Mouse (Mus musculus) hematopoietic stem cell, adult 5-6 weeks (primary cell): Measurements from ENCODE around the gene Tcf20. TPM values are rescaled to one million over a fixed set of nuclear protein-coding genes. Genes with fewer than 3 reads are reported as not detected.

ENCODE experiments used
- ATAC-seq, 2 experiments: fragments of 125-278 bp in 1 of 2; replicated peaks in 1 of 2; 2 replicates each; pipeline ENCODE4 v1.8.0; 2016 to 2017; ENCODE audit warnings: inconsistent platforms in 2 of 2, mild to moderate bottlenecking in 2 of 2, moderate number of reproducible peaks in 2 of 2, low read depth in 1 of 2, moderate TSS enrichment in 1 of 2; ENCODE audit not compliant: low FRiP score in 2 of 2, poor library complexity in 2 of 2, severe bottlenecking in 2 of 2, insufficient read depth in 1 of 2, low TSS enrichment in 1 of 2
- total RNA-seq: library from RNA; stranded (forward); fragments of 172-1452, 232-1000 nt; gene quantifications from 2 replicates; pipeline ENCODE4 v1.2.3, GENCODE M21; 2017

The Tcf20 gene
- total RNA-seq, 1 experiment from 2014 or later, result 129 TPM

DNA sequence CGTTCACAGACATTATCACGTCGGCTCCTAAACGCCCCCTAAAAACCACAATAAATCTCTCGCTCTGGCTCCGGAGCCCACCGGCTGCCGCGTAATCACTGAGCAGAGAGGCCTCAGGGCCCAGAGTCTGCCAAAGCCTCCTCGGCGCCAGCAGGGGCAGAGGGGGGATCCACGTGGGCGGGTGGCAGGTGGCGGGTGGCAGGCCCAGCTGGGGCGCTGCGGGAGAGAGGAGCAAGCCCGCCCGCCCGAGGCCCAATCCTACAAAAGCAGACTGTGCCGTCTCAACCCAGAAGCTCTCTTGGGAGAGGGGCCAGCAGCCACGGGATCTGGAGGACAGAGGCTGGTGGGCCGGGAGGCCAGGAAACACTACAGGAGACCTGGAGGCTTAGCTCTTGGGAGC, 19.2 kb downstream of the Tcf20 start:
- ATAC-seq, result no peak

DNA sequence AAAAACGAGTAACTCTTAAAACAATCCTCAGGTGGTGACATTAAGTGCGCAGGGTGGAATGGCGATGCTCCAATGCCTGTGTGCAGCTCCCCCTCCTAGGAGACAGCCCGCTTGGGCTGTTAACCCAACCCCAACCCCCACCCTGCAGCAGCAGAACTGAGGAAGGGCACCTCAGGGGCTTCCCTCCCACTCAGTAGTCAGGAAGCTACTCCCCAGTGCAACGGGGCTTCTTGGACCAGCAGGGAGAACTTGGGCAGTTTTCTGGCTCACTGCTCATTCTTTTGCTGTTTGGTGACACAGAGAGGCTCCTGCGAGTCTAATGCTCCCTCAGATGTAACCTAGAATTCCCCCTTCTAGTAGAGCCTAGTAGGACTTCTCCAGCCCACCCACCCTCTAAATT, 19.7 kb downstream of the Tcf20 start:
- no peak for ATAC-seq

DNA sequence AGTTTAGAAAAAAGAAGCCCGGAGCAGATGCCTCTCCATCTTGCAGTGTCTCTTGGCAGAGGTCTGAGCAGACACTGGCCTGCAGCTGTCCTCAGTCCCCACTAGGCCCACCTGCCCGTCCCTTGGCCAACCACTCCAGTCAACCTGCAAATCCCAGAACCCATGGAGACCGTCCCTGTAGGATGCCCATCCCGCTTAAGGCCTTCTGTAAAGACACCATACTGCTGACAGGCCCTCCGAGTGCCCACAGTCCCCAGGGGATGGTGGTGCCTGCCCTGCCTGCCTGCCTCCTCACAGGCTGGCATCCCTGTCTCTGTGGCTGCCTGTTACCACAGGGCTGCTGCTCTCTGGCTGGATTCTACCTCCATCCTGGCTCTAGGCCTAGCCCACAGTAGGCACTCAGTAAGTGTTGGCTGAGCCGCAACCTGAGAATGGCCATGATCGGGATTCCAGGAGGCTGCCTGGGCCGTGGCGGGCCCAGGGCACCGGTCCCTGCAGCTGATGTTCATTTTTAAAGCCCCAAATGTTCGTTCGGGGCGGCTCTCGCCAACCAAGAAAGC, 23.3 kb downstream of the Tcf20 start:
- no peak for ATAC-seq

DNA sequence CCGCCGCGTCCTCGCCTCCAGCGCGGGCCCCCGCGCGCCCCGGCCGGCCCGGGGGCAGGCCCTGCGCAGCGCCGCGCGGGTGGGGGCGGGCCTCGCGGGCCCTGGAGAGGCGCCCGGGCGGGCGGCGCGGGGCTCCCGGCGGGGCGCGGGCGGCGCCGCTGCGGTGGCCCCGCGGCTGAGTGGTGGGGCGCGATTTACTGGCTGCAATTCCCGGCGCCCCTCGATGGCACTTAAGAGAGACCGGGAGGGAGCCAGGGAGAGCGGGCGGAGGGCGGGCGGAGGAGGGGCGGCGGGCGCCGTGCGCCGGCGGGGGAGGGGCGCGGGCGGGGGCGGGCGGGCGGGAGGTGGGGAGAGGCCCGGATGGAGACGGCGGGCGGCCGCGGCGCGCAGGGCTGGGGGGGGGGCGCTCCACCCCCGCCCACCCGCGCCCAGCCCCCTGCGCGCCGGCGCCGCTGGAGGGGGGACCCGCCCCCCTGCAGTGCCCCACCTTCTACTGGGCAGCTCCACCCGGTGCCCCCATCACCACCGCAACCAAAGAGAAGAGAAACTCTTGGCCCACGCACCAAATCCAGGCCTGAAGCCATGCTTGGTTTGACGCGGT, 24.0 kb downstream of the Tcf20 start:
- ATAC-seq, result no peak

DNA sequence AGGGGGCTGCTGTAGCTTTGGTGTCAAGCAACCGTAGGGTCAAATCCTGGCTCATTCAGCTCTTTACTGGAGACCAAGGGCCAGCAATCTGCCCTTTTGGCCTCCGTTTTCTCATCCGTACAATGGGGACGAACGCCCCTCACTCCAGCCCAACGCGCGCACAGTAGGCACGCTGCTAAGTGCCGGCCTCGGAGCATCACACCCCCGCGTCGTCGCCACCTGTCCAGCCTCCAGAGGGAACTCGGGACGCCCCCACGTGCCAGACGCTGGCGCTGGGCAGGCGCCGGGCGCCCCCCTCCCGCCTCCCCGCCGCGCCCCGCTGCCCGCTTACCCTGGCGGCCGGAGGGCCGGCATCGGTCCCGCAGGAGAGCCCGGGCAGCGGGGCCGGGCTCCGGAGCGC, 24.6 kb downstream of the Tcf20 start:
- ATAC-seq, result no peak

DNA sequence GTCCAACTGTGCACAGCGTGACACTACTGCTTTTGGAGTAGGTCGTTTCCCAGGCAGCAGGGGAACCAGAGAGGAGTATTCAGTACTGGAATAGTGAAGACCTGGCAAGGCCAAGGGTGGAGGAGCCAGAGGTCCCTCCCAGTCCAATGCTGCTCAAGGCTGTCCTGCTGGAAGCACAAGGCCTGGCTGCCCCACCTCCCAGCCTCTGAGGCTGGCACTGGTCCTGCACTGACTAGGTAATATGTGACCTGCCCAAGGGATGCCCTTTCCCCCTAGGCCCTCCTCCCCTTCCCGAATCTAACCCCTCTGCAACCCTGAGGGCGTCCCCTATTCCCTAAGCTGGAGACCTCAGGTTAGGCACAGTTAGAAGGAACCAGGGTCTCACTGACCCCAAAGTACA, 25.1 kb downstream of the Tcf20 start:
- ATAC-seq, result no peak

DNA sequence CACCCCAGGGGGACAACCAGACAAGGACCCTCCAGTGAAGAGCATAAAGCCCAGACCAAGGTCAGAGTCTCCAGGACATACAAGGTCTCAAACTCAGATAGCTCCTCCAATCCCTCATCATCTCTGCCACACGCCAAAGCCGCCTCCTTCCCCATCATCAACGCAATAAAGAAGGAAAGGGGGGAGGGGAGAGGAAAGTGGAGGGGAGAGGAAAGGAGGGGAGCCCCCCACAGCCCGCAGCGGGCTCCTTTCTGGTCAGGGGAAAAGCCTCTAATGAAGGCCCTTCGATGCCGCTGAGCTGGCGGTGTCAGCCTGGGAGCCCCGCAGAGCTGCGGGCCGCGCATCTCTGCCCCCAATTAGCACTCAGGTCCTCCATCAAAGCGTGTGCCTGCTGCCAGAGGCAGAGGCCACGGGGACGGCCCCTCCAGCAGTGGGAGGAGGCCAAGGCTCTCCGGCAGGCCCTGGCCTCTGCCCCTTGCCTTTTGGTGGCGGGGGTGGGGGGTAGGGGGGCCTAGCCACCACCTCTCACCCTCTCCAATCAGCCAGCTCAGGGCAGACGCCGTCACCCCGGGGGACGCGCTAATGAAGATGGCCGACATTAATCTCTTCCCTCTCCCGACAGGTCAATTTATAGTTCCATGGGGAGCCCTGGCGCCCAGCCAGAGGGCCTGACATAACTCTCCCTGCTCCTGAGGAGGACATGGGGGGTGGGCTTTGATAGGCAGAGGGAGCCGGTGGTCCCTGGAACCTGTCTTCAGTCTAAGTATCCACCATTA, 26.7 kb downstream of the Tcf20 start:
- ATAC-seq, result no peak

DNA sequence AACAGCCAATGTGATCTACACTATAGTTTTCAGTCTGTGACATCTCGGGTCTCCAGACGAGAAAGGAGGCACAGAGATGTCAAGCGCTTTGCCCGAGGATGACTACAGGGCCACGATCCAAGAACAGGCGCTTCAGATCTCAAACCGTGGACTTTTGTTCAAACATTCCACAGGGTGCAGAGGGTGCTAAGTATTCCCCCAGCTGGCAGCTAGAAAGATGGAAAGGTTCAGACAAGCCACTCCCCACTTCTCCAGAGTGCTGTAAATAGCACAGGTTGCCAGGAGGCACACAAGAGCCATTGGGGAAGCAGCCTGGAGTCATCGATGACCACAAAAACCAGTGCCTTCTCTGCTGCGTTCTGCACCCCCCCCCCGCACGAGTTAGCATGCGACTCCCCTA, 28.5 kb downstream of the Tcf20 start:
- ATAC-seq, result 0 out of 4 replicates have a peak, but pooled peaks of 1 of the 2 experiments have one; percentile 12

DNA sequence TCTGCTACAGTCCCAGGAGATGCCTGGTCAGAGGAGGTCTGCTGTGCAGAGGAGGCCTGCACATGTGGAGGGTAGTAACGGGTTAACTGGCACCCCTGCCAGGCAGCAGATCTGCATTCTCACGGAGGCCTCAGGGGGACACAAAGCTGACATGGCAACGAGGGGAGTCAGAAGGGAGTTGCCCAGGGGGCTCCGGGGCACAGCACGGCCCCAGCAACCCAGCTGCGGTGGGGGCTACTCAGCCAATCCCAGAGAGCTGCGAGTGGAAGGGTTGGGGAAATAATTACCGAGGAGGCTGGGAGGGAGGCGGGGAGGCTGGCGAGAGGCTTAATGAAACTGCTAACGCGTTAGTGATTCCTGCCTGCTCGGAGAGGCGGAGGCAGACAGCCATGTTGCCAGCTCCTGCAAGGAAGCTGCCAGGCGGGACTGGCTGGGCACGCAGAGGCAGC, 29.4 kb downstream of the Tcf20 start:
- ATAC-seq, result peak; percentile 53 to 60

DNA sequence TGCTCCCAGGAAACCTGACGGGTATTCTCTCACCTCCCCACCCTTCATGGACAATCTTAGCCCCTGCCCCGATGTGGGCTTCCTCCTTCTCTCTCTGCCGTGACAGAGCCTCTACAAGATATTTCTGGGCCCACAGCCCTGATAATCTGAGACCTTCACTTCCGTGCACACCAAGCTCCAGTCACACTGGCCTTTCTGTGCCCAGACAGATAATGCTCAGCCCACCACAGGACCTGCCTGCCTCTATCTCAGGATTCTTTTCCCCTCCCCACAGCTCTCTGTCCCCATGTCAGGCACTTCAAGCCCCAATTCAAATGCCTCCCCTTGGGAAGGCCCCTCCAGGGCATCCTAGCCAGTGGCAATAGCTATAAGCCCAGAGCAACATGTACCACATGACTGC, 31.0 kb downstream of the Tcf20 start:
- no peak for ATAC-seq

DNA sequence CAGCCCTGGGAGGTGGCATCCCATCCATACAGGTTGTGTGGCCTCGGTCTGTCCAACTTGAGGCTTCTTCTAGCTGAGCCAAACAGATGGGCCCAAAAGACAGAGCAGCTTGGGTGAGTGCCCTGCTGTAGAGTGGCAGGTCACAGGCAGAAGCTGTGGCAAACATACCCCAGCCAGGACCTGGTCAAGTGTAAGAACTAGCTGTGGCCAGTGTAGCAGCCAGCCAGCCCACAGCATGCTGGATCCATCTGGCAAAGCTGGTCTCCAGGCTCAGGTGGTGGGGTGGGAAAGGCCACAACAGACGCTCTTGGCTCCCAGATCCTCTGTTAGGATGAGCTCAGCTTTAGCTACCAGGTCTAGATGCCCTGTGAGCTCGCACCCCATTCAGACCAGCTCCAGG, 31.4 kb downstream of the Tcf20 start:
- no peak for ATAC-seq

DNA sequence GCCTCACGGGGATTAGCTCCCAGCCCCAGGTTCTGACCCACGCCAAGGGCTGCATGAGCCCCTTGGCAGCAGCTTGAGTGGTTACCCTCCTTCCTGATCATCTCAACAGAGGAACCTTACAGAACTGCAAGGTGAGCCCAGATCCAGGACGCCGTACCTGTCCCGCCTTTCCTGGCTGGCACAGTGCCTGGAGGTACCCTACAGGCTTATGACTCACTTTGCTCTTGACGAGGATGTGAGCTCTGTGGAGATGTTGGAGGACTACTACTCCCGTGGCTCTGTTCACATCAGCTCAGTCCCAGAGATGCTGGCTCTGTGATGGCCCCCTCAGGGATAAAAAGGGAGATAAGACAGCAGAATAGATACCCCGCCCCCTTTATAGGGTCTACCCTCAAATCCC, 32.4 kb downstream of the Tcf20 start:
- ATAC-seq, result no peak

DNA sequence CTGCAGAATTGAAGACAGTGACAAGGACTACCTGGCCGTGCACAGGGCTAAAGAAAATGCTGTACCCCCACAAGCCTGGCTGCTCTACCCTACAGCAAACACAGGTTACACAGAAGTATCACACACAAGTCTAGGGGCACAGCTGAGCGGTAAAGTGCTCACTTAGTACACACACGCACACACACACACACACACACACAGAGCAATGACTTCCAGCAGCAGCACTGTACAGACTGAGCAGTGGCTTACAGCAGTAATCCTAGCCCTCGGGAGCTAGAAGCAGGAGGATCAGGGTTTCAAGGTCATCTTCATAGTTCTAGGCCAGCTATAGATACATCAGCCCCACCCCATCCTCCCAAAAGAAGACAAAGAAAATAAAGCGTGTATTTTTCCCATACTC, 33.6 kb downstream of the Tcf20 start:
- ATAC-seq, result no peak

DNA sequence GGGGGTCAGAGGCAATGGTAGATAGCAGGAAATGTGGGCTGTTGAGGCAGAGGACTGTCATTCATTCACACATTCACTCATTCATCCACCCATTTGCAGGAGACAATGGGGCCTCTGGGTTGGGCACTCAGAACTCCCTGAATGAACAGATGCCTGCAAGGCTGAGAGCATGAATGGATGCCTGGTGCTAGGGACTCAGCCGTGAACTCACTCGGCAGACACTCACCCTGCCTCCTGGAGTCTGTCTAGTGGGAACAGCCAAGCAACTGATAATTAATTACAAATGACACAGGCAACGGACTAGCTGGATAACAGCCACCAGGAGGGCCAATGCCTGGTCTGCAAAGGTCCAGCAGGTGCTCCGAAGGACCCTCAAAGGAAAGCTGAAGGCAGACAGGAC, 34.6 kb downstream of the Tcf20 start:
- ATAC-seq, result no peak

DNA sequence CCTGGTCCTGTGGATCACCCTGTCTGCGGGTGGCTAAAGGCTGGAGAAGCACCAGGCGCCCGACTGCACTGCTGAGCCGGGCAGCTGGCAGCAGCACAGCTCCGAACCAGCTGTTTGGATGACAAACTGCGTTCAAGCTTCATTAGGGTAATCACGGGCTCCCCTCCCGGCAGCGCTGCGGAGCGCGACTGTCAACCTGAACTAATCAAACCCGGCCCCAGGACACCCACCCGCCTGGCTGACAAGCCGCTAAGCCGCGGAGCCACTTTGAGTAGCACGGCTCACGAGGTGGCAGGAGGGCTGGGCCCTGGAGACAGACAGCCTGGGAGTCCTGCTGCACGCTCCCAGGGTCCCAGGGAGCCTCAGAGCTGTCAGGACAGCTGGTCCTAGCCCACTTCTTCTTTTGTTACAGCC, 35.4 kb downstream of the Tcf20 start:
- ATAC-seq, result peak; percentile 14 to 46; a peak in 2 of 4 replicates

DNA sequence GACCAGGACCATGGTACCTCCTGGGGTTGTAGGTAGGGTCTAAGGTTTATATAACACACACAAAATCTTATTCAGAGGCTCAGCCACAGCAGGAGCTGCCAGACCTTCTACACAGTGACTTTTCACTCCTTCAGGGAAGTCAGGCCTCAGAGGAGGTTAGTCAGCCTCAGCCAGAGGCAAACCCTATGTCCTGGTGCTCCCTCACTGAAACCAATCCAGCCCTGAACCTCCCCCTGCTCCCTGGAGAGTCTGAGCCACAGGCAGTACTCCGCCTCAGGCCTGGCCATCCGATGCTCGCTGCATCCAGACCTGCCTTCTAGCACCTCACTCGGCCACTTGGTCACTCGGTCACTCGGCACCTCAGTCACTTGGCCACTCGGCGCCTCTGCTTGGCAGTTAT, 37.4 kb downstream of the Tcf20 start:
- no peak for ATAC-seq

DNA sequence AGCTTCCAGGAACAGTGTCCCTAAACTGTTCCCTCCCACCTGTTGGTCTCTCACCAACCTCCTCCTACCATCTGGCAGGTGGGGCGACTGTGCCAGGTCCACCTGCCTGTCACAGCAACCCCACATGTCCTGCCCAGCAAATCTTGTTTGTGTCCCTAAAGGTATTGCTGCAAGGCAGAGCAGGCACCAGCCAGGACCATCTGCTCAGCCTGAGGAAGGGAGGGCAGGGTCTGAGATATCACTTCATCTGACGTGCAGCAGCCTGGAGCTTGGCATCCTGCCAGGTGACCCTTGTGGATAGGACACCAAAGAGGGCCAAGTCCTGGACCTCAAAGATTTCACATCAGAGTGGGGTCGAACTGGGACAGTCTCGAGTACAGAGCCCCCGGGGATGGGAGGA, 40.2 kb downstream of the Tcf20 start:
- no peak for ATAC-seq

DNA sequence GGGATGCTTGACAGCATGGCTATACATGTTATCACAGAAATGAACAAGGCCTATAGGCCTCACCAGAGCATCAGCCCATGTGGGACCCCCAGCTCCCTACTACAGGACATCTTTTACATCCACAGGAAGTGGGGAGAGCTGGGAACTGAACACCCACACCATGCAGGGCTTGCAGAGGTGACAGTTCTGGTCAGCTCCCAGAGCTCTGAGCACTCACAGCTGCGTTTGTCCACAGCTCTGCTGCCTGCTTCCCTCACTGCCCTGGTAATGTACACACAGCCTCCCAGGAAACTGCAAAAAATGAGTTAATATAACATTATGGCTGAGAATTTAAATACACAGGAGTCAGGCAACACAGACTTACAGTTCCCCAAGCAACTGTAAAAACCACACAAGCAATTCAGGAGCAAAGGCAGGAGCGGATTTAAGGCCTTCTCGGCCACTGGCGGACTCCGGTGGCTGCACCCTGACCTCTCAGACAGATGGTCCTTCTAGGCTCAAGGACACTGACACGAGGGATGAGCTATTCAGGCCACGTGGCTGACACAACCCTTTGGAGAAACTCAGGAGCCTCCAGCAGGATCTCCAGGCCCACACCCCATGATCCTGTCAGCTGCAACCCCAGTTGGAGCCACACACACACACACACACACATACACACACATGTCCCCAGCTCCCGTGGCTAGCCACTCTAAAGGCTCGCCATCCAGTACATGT, 43.0 kb downstream of the Tcf20 start:
- no peak for ATAC-seq
